Mouse (Mus musculus): ENCODE data around the gene Kcnq2. TPM values are rescaled to one million over a fixed set of nuclear protein-coding genes. Genes with fewer than 3 reads are reported as not detected.

The Kcnq2 gene
- polyA plus RNA-seq (2014; fragmentation: Nextera tagmentation; extraction: Ambion mirVana) = 13.6 and 13.9 TPM in 2 replicates

DNA sequence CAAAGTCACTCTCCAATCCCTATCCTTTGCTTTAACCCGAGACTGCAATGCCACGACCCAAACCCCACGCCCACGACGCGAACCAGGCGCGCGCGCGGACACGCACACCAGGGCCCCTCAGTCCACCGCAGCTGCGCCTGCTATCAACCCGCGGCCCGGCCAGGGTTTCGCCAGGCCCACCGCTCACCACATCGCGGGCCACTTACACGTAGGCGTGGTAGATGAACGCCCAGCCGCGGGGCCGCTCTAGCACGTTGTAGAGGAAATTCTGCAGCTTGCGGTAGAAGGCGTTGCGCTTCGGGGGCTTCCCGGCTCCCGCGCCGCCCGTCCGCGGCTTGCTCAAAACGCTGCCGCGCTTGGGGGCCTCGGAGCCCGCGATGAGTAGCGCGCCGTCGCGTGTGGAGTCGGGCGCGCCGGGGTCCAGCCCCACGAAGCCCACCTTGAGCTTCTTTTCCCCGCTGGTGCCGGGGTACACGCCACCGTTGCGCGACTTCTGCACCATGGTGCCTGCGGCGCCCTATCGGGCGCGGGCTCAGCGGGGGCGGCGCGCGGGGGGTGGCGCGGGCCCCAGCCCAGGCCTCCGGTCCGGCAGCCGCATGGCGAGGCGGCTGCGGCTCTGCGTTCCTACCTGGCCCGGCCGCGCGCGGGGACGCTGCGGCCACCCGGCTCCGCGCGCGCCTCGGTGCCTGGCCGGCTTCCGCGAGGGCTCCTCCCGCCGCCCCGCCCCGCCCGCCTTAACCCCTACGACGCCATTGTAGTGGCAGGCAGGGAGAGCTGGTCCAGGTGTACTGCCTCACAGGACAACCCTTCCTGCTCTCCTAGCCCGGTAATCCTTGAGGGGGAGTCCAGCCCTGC is at the start of gene Kcnq2:
Gene Kcnq2, minus strand, starts transcription at position 710 of the 855 bp plus-strand sequence.
- peak within 1 kb of the TSS; percentile 92 for H3K4me2 ChIP-seq (ENCODE audit: low read depth, low read length, severe bottlenecking)
- no peaks in the 10 kb centered on the region for H3K36me3 ChIP-seq (ENCODE audit: control insufficient read depth, insufficient read depth, low read length)
- under 1% methylated on average over 92 of the region's 104 CpGs for WGBS
- DNase-seq (ENCODE audit: low spot score) = peak; percentile 73
- peaks cover 3% of the 10 kb centered on the region; the same call in 1 of the 2 replicates for H3K4me1 ChIP-seq (replicated peaks; ENCODE audit: control insufficient read depth, insufficient read depth, low read length)
- no peaks in the 10 kb centered on the region for H3K9me3 ChIP-seq (ENCODE audit: control insufficient read depth, low read length)
- peak within 1 kb of the TSS; percentile 37 for H3K27ac ChIP-seq (ENCODE audit: low read depth, low read length)
- H3K9ac ChIP-seq (ENCODE audit: low read length) = peak within 1 kb of the TSS; percentile 54
- ATAC-seq (replicated peaks; ENCODE audit: low FRiP score) = peak; percentile 57
- peaks cover 28% of the 10 kb centered on the region for H3K27me3 ChIP-seq (ENCODE audit: control insufficient read depth, insufficient read depth, low read length)
- H3K4me3 ChIP-seq (ENCODE audit: low read depth, low read length) = peak within 1 kb of the TSS; percentile 65

DNA sequence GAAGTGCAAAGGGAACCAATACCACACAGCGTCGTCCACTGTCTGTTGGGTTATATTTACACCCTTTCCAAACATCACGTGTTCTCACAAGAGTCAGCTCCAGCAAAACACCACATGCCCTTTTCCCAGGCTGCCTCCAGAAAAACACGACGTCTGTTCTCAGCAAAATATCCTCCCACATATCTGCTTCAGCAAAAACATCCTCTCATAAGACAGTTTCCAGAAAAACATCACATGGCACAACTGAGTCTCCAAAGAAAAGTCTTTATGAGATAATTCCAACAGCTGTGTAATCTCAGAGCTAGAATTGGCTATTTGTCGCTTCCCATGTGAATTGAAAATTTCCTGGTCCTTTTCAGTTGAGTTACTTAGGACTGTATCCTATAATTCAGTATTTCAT is 45.8 kb upstream of the Kcnq2 start:
- H3K27ac ChIP-seq (ENCODE audit: low read depth, low read length) = no peak overlapping the region
- H3K27me3 ChIP-seq (ENCODE audit: control insufficient read depth, insufficient read depth, low read length) = no peaks in the 10 kb centered on the region
- H3K4me3 ChIP-seq (ENCODE audit: low read depth, low read length) = no peak overlapping the region
- ATAC-seq (replicated peaks; ENCODE audit: low FRiP score) (no peak), DNase-seq (ENCODE audit: low spot score) (no peak)
- H3K4me2 ChIP-seq (ENCODE audit: low read depth, low read length, severe bottlenecking) = no peak overlapping the region
- no peaks in the 10 kb centered on the region for H3K9me3 ChIP-seq (ENCODE audit: control insufficient read depth, low read length)
- no peaks in the 10 kb centered on the region for H3K36me3 ChIP-seq (ENCODE audit: control insufficient read depth, insufficient read depth, low read length)
- H3K4me1 ChIP-seq (replicated peaks; ENCODE audit: control insufficient read depth, insufficient read depth, low read length) = no peaks in the 10 kb centered on the region
- WGBS = 84% methylated on average over 6 of the region's 6 CpGs
- H3K9ac ChIP-seq (ENCODE audit: low read length) = no peak overlapping the region

DNA sequence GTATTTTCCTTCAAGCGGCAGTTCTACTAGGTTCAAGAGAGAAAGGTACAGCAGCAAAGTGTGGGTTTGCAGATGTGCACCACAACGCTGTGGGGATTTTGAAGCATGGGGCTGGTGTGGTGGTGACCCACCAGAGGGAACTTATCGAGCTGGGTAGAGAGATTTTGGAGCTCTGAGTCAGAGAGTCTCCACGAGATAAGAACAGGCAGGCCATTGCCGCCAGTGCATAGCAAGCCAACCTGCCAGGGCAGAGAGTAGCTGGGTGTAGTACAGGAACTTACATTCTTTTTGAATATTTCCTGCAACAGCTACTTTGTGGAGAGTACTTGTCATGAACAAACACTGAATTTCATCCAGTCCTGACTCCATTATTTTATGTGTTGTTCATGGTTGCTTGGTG is 43.4 kb upstream of the Kcnq2 start:
- H3K36me3 ChIP-seq (ENCODE audit: control insufficient read depth, insufficient read depth, low read length) = no peaks in the 10 kb centered on the region
- H3K4me3 ChIP-seq (ENCODE audit: low read depth, low read length) = no peak overlapping the region
- no peak overlapping the region for H3K27ac ChIP-seq (ENCODE audit: low read depth, low read length)
- WGBS = 91% methylated on average over 5 of the region's 5 CpGs
- ATAC-seq (replicated peaks; ENCODE audit: low FRiP score) (no peak), DNase-seq (ENCODE audit: low spot score) (no peak)
- H3K4me1 ChIP-seq (replicated peaks; ENCODE audit: control insufficient read depth, insufficient read depth, low read length) = no peaks in the 10 kb centered on the region
- H3K9ac ChIP-seq (ENCODE audit: low read length) = no peak overlapping the region
- H3K9me3 ChIP-seq (ENCODE audit: control insufficient read depth, low read length) = no peaks in the 10 kb centered on the region
- H3K4me2 ChIP-seq (ENCODE audit: low read depth, low read length, severe bottlenecking) = no peak overlapping the region
- no peaks in the 10 kb centered on the region for H3K27me3 ChIP-seq (ENCODE audit: control insufficient read depth, insufficient read depth, low read length)

DNA sequence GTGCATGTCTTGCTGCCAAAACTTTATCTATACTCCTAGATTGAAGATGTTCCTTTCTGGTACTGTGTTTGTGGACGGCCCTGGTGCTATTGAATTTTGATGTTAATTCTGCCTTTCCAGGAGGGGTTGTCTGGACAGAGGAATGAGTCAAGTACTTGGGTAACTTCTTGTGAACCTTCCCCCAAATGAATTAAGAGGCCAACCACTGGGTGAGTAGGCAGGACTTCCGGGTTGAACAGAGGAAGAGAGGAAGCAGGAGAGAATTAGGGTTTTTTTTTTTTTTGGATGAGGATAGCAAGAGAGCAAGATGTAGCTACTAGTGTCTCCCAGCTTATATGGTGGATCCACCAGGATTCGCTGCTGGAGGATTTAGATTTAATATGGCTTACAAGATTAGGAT is 42.9 kb upstream of the Kcnq2 start:
- Histone ChIP-seq H3K4me3 (ENCODE audit: low read depth, low read length) (no peak overlapping the region), H3K4me1 (replicated peaks; ENCODE audit: control insufficient read depth, insufficient read depth, low read length) (no peaks in the 10 kb centered on the region), H3K9me3 (ENCODE audit: control insufficient read depth, low read length) (no peaks in the 10 kb centered on the region), H3K27ac (ENCODE audit: low read depth, low read length) (no peak overlapping the region), H3K27me3 (ENCODE audit: control insufficient read depth, insufficient read depth, low read length) (no peaks in the 10 kb centered on the region), H3K9ac (ENCODE audit: low read length) (no peak overlapping the region), H3K36me3 (ENCODE audit: control insufficient read depth, insufficient read depth, low read length) (no peaks in the 10 kb centered on the region), H3K4me2 (ENCODE audit: low read depth, low read length, severe bottlenecking) (no peak overlapping the region)
- DNase-seq (ENCODE audit: low spot score) = no peak
- WGBS = 79% methylated on average over 3 of the region's 3 CpGs
- ATAC-seq (replicated peaks; ENCODE audit: low FRiP score) = no peak

DNA sequence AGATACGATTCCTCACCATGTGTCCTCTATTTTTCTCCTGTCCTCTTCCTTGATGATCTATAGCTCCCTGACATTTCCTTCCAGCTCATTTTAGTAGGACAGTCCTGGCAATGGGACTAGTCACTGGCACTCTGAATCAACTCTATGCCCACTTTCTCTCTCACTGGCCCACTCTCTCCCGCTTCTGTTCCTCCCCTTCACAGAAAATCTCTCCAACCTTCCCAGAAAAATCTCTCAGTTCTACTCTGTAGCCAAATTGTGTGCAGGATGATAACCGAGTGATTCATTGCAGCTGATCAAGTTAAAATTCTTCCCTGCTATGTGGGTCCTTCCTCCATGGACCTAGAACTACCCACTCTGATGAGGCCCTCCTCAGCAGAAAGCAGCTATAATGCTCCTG is 39.5 kb upstream of the Kcnq2 start:
- no peaks in the 10 kb centered on the region for H3K36me3 ChIP-seq (ENCODE audit: control insufficient read depth, insufficient read depth, low read length)
- H3K4me1 ChIP-seq (replicated peaks; ENCODE audit: control insufficient read depth, insufficient read depth, low read length) = no peaks in the 10 kb centered on the region
- H3K4me3 ChIP-seq (ENCODE audit: low read depth, low read length) = no peak overlapping the region
- no peak overlapping the region for H3K27ac ChIP-seq (ENCODE audit: low read depth, low read length)
- H3K4me2 ChIP-seq (ENCODE audit: low read depth, low read length, severe bottlenecking) = no peak overlapping the region
- ATAC-seq (replicated peaks; ENCODE audit: low FRiP score) (no peak), DNase-seq (ENCODE audit: low spot score) (no peak)
- H3K9ac ChIP-seq (ENCODE audit: low read length) = no peak overlapping the region
- no peaks in the 10 kb centered on the region for H3K27me3 ChIP-seq (ENCODE audit: control insufficient read depth, insufficient read depth, low read length)
- WGBS = 90% methylated on average over 3 of the region's 3 CpGs
- no peaks in the 10 kb centered on the region for H3K9me3 ChIP-seq (ENCODE audit: control insufficient read depth, low read length)

DNA sequence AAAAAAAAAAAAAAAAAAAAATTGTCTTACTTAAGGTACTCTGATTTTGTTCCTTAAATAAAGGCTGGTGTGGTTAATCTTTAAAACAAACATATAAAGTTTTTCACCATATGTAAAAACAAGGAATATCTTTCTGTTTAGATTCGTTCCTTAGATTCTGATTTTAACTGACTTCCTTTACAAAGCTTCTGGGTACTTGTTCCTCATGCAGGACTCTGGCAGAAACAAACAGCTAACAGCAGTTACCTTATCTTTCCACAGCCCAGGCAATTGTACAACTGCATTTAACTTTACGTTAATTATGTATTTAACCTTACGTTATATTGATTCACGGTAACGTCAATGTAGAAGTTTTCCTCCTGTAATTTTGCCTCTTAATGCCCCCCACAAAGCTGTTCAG is 31.4 kb upstream of the Kcnq2 start:
- Histone ChIP-seq H3K4me2 (ENCODE audit: low read depth, low read length, severe bottlenecking) (no peak overlapping the region), H3K9ac (ENCODE audit: low read length) (no peak overlapping the region), H3K27ac (ENCODE audit: low read depth, low read length) (no peak overlapping the region), H3K4me3 (ENCODE audit: low read depth, low read length) (no peak overlapping the region), H3K27me3 (ENCODE audit: control insufficient read depth, insufficient read depth, low read length) (no peaks in the 10 kb centered on the region), H3K36me3 (ENCODE audit: control insufficient read depth, insufficient read depth, low read length) (no peaks in the 10 kb centered on the region), H3K9me3 (ENCODE audit: control insufficient read depth, low read length) (no peaks in the 10 kb centered on the region), H3K4me1 (replicated peaks; ENCODE audit: control insufficient read depth, insufficient read depth, low read length) (no peaks in the 10 kb centered on the region)
- DNase-seq (ENCODE audit: low spot score) = no peak
- no peak for ATAC-seq (replicated peaks; ENCODE audit: low FRiP score)
- 89% methylated on average over 5 of the region's 5 CpGs for WGBS

DNA sequence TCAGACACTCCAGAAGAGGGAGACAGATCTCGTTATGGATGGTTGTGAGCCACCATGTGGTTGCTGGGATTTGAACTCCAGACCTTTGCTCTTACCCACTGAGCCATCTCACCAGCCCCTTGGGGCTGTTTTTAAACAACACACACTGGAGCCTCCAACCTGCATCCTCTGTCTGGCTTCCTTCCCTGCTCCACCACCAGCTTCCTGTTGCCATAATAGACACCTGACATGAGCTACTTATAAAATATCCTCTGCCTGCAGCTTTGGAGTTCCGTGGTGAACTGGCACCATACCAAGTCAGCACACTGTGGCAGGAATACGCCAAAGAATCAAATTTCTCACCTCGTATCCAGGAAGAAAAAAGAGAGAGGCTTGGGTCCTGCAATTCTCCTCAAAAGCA is 25.7 kb upstream of the Kcnq2 start:
- 79% methylated on average over 4 of the region's 4 CpGs for WGBS
- DNase-seq (ENCODE audit: low spot score) (no peak), ATAC-seq (replicated peaks; ENCODE audit: low FRiP score) (no peak)
- Histone ChIP-seq H3K4me3 (ENCODE audit: low read depth, low read length) (no peak overlapping the region), H3K9ac (ENCODE audit: low read length) (no peak overlapping the region), H3K4me1 (replicated peaks; ENCODE audit: control insufficient read depth, insufficient read depth, low read length) (peaks cover 10% of the 10 kb centered on the region; the same call in 1 of the 2 replicates), H3K4me2 (ENCODE audit: low read depth, low read length, severe bottlenecking) (no peak overlapping the region), H3K36me3 (ENCODE audit: control insufficient read depth, insufficient read depth, low read length) (no peaks in the 10 kb centered on the region), H3K9me3 (ENCODE audit: control insufficient read depth, low read length) (no peaks in the 10 kb centered on the region), H3K27ac (ENCODE audit: low read depth, low read length) (no peak overlapping the region), H3K27me3 (ENCODE audit: control insufficient read depth, insufficient read depth, low read length) (peaks cover 12% of the 10 kb centered on the region)

DNA sequence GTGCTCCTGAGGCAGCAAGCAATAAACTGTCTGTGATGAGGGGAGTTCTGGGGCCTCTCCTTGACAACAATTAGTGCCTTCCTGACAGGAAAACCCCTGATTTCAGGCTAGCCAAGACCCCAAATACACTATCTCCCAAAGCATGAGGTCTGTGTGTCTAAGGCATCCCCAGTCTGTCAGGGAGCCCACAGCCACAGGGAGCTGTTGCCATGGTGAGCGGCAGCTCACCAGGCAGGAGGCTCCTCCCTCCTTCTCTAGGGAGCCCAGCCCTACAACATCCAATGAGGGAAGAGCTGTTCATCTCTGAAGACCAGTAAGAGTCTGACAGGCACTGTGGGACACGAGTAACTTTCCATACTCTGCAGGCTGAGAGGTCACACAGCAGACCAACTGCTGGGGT is 24.7 kb upstream of the Kcnq2 start:
- peaks cover 10% of the 10 kb centered on the region; the same call in 1 of the 2 replicates for H3K4me1 ChIP-seq (replicated peaks; ENCODE audit: control insufficient read depth, insufficient read depth, low read length)
- H3K27ac ChIP-seq (ENCODE audit: low read depth, low read length) = no peak overlapping the region
- 0 out of 2 replicates have a peak overlapping the region, but pooled peaks have one; percentile 9 for H3K4me2 ChIP-seq (ENCODE audit: low read depth, low read length, severe bottlenecking)
- DNase-seq (ENCODE audit: low spot score) (peak; percentile 65), ATAC-seq (replicated peaks; ENCODE audit: low FRiP score) (peak; percentile 84)
- no peak overlapping the region for H3K9ac ChIP-seq (ENCODE audit: low read length)
- peaks cover 16% of the 10 kb centered on the region for H3K27me3 ChIP-seq (ENCODE audit: control insufficient read depth, insufficient read depth, low read length)
- no peak overlapping the region for H3K4me3 ChIP-seq (ENCODE audit: low read depth, low read length)
- H3K9me3 ChIP-seq (ENCODE audit: control insufficient read depth, low read length) = no peaks in the 10 kb centered on the region
- no peaks in the 10 kb centered on the region for H3K36me3 ChIP-seq (ENCODE audit: control insufficient read depth, insufficient read depth, low read length)
- 2% methylated on average over 2 of the region's 2 CpGs for WGBS

DNA sequence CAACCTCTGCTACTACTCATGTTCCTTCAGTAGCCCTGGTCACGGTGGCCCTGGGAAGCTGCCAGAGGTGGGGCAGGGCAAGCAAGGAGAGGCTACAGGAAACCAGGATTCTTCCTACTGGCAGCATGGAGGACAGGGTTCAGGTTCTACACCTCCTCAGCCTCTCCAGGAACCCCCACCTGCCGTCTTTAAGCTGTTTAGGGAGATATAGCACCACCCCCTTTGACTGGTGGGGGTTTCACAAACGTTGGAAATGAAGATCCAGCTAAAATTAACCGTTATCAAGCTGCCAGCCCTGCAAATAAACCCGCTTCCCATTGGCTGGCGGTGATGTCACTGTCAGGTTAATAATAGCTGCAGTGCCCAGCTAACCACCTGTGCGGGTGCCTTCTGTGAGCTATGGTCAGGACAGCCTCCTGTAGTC is 24.0 kb upstream of the Kcnq2 start:
- H3K4me3 ChIP-seq (ENCODE audit: low read depth, low read length) = no peak overlapping the region
- DNase-seq (ENCODE audit: low spot score) = no peak
- ATAC-seq (replicated peaks; ENCODE audit: low FRiP score) = no peak
- H3K9ac ChIP-seq (ENCODE audit: low read length) = no peak overlapping the region
- H3K4me1 ChIP-seq (replicated peaks; ENCODE audit: control insufficient read depth, insufficient read depth, low read length) = peaks cover 10% of the 10 kb centered on the region; the same call in 1 of the 2 replicates
- H3K27ac ChIP-seq (ENCODE audit: low read depth, low read length) = no peak overlapping the region
- H3K36me3 ChIP-seq (ENCODE audit: control insufficient read depth, insufficient read depth, low read length) = no peaks in the 10 kb centered on the region
- H3K4me2 ChIP-seq (ENCODE audit: low read depth, low read length, severe bottlenecking) = no peak overlapping the region
- H3K9me3 ChIP-seq (ENCODE audit: control insufficient read depth, low read length) = no peaks in the 10 kb centered on the region
- H3K27me3 ChIP-seq (ENCODE audit: control insufficient read depth, insufficient read depth, low read length) = peaks cover 16% of the 10 kb centered on the region
- WGBS = 52% methylated on average over 7 of the region's 7 CpGs

Data from forebrain, embryonic 11.5 days (tissue).